Mouse (Mus musculus) right cerebral cortex, postnatal 25 days (tissue): ENCODE measurements around the gene Stfa1.
"Not testable (repeated sequence)": the region's sequence is repeated elsewhere in the genome, so short reads cannot be mapped to it uniquely, and the experiment has no call there.

Experiments used
- DNase-seq: peaks from one replicate; pipeline ENCODE4 v3.0.0; 2022

Gene Stfa1

DNA sequence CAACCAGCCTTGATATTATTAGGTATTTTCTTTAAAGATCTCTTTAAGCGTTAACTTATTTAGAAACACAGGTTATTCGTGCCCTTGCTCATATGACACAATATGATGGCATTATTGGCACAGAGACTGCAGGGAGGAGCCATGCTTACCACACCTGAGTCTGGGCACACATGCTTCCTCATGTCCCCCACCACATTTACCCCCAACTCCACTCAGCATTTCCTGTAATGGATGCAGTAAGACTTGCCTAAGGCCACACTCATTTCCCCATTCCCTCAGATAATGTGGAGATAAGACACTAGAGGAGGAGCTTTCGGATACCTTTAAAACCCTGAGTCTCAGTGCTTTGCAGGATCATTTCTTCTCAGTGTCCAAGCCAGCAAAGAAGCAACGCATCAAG is at the start of gene Stfa1:
Stfa1 (plus strand) TSS at position 156 of the 400 bp plus-strand sequence.
- not testable (repeated sequence) for DNase-seq

DNA sequence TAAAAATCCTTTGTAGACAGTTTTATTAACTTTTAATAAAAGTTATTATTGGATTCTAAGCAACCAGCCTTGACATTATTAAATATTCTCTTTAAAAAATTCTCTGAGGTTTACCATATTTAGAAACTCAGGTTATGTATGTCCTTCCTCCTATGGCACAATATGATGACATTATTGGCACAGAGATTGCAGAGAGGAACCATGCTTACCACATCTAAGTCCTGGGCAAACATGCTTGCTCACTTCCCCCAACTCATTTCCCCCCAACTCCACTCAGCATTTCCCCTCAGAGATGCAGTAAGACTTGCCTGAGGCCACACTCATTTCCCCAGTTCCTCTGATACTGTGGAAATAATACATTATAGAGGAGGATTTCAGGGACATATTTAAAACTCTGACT is 16.2 kb upstream of the Stfa1 start:
- not testable (repeated sequence) for DNase-seq

DNA sequence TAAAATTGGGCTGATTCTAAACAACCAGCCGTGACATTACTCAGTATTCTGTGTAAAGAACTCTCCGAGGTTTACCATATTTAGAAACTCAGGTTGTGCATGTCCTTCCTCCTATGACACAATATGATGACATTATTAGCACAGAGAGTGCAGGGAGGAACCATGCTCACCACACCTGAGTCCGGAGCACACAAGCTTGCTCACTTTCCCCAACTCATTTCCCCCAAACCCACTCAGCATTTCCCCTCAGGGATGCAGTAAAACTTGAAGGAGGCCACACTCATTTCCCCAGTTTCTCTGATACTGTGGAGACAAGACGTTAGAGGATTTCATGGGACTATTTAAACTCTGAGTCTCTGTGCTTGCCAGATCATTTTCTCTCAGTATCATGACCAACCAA is 12.4 kb downstream of the Stfa1 start:
- no peak for DNase-seq

DNA sequence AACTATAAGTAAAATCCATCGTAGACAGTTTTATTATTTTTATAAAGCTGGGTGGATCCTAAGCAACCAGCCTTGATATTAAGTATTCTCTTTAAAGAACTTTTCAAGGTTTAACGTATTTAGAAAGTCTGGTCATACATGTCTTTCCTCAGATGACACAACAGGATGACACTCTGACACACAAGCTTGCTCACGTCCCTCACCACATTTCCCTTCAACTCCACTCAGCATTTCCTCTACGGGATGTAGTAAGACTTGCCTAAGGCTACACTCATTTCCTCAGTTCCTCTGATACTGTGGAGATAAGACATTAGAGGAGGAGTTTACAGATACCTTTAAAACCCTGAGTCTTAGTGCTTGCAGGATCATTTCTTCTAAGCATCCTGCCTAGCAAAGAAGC is 30.9 kb downstream of the Stfa1 start:
- no peak for DNase-seq

DNA sequence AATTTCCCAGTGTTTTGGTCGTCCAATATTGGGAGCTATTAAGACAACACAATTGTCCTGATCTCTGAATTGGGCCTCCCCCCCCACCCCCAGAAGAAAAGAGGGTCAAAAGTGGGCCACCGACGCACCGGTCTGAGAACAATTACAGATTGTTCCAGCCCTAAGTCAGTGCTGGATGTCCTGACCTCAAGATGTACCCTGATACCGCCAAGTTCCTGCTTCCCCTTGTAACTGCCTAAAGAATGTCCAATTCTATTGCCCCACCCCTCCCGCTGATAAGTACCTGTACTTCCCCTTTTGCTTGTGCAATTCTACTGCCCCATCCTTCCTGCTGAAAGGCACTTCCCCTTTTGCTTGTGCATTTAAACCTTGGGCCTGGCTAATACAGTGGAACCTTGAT is 39.4 kb downstream of the Stfa1 start:
- not testable (repeated sequence) for DNase-seq

DNA sequence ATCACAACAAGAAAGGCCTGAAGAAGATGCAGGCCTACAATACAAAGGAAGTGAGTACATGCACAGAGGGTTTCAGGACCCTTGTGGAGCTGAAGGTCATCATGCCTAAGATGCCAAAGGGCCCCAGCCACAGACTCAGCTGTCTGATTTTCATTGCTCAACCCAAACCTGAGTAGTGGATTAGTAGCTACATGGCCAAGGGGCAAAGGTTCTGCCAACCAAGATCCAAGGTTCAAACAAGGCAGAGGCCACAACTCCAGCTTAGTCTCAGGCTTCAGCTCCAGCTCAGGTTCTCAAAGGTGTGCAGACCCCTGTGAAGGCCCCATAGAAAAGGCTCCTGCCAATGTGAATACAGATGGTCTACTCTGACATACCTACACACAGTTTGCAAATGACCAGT is 42.5 kb downstream of the Stfa1 start:
- DNase-seq: no peak

DNA sequence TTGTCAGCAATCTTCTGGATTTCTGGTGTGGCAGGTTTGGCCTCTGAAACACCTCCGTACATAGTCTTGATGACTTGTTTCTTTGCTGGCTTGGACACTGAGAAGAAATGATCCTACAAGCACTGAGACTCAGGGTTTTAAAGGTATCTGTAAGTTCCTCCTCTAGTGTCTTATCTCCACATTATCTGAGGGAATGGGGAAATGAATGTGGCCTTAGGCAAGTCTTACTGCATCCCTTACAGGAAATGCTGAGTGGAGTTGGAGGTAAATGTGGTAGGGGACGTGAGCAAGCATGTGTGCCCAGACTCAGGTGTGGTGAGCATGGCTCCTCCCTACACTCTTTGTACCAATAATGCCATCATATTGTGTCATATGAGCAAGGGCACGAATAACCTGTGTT is 57.5 kb downstream of the Stfa1 start, which contains the start of gene BC117090:
BC117090 (minus strand) TSS at position 101 of the 400 bp plus-strand sequence.
- no peak for DNase-seq
